Mouse (Mus musculus): ENCODE measurements around the gene Gm15737.

GRCm38 (mm10) chr6:92883131-92883900 lies 14.2 kb downstream of the Gm15737 start:
- TF ChIP-seq POLR2A (IDR thresholded peaks at IDR 0.05; ENCODE audit: borderline replicate concordance, insufficient read depth, low read length): no peak
- TF ChIP-seq CTCF (IDR thresholded peaks at IDR 0.05; ENCODE audit: borderline replicate concordance, insufficient read depth, low read depth, low read length): no peak
